Mouse (Mus musculus): ENCODE results near the gene Mapk10. TPM values are rescaled to one million over a fixed set of nuclear protein-coding genes. Genes with fewer than 3 reads are reported as not detected.

Gene Mapk10
- polyA plus RNA-seq, 1 experiment from 2014 or later: 2.2 TPM

DNA sequence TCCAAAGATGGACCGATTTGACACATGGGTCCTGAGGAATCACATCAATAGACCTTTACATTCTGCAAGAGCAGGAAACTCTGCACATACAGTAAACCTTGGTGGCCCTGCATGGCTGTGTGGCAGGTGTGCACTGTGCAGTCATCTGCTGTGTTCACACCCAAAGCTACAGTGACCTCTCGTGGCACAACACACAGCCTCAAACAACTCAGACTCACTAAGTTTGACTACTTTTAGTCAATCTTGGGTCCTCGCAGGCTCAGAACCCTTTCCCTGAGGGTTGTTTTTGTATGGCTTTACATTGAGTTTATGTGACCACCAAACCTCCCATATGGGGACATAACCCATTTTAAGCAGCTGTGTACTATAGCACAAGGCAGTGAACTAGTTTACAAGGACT is 47.1 kb downstream of the Mapk10 start:
- 87% methylated on average over 3 of the region's 3 CpGs for WGBS
- Histone ChIP-seq H3K9ac (ENCODE audit: low read length) (no peak overlapping the region), H3K4me2 (replicated peaks; ENCODE audit: low read depth) (no peak overlapping the region), H3K27ac (replicated peaks) (no peak overlapping the region), H3K4me3 (ENCODE audit: low read depth, low read length) (no peak overlapping the region), H3K4me1 (replicated peaks; ENCODE audit: control insufficient read depth, insufficient read depth) (no peaks in the 10 kb centered on the region), H3K9me3 (ENCODE audit: control insufficient read depth, low read length) (no peaks in the 10 kb centered on the region), H3K36me3 (ENCODE audit: control insufficient read depth, insufficient read depth, low read length) (no peaks in the 10 kb centered on the region), H3K27me3 (ENCODE audit: control insufficient read depth, insufficient read depth, low read length) (no peaks in the 10 kb centered on the region)
- TF ChIP-seq EP300 (optimal IDR thresholded peaks at IDR 0.05) (no peak), CTCF (IDR thresholded peaks at IDR 0.05; ENCODE audit: low read depth) (peak; percentile 42)
- ATAC-seq (ENCODE audit: low FRiP score, low TSS enrichment): no peak
- no peak for DNase-seq (ENCODE audit: low spot score)

DNA sequence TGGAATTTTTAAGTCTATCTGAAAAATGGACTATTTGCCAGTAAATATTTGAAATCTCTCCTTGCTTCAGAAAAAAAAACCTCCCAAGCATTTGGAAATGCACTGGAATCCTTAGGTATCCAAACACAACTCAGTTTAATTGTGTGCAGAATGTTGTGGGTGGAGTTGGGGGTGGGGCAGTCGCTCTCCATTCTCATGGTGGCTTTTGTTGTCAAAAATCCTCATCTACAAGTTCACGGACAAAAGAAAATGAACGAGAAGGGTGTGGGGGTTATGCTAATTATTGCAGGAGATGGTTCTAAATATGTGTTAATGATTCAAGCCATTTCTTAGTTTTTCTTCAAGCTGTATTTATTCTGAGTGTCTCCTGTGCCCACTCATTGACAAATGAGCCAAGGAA is 49.6 kb downstream of the Mapk10 start:
- H3K27me3 ChIP-seq (ENCODE audit: control insufficient read depth, insufficient read depth, low read length): no peaks in the 10 kb centered on the region
- TF ChIP-seq EP300 (optimal IDR thresholded peaks at IDR 0.05) (no peak), CTCF (IDR thresholded peaks at IDR 0.05; ENCODE audit: low read depth) (no peak)
- WGBS: 49% methylated on average over 3 of the region's 3 CpGs
- no peaks in the 10 kb centered on the region for H3K36me3 ChIP-seq (ENCODE audit: control insufficient read depth, insufficient read depth, low read length)
- H3K4me1 ChIP-seq (replicated peaks; ENCODE audit: control insufficient read depth, insufficient read depth): no peaks in the 10 kb centered on the region
- ATAC-seq (ENCODE audit: low FRiP score, low TSS enrichment) (no peak), DNase-seq (ENCODE audit: low spot score) (no peak)
- H3K9ac ChIP-seq (ENCODE audit: low read length): no peak overlapping the region
- H3K4me2 ChIP-seq (replicated peaks; ENCODE audit: low read depth): no peak overlapping the region
- no peaks in the 10 kb centered on the region for H3K9me3 ChIP-seq (ENCODE audit: control insufficient read depth, low read length)
- no peak overlapping the region for H3K27ac ChIP-seq (replicated peaks)
- no peak overlapping the region for H3K4me3 ChIP-seq (ENCODE audit: low read depth, low read length)

DNA sequence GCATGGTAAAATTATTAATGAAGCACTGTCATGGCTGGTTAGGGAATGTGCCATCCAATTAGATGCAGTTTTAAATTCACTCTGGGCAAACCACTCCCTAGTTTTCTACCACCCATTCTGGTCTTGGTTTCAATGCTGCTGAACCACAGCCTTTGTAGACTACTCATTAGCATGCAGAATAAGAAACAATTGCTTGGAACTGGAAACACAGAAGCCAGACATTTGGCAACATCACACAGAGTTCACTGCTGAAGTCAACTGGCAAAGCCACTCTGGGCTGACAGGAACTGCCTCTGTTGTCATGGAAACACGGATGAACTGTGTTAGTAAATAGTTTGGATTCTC is 50.0 kb downstream of the Mapk10 start:
- Histone ChIP-seq H3K4me1 (replicated peaks; ENCODE audit: control insufficient read depth, insufficient read depth) (no peaks in the 10 kb centered on the region), H3K9ac (ENCODE audit: low read length) (no peak overlapping the region), H3K27ac (replicated peaks) (no peak overlapping the region), H3K27me3 (ENCODE audit: control insufficient read depth, insufficient read depth, low read length) (no peaks in the 10 kb centered on the region), H3K4me3 (ENCODE audit: low read depth, low read length) (no peak overlapping the region), H3K4me2 (replicated peaks; ENCODE audit: low read depth) (no peak overlapping the region), H3K9me3 (ENCODE audit: control insufficient read depth, low read length) (no peaks in the 10 kb centered on the region), H3K36me3 (ENCODE audit: control insufficient read depth, insufficient read depth, low read length) (no peaks in the 10 kb centered on the region)
- DNase-seq (ENCODE audit: low spot score) (no peak), ATAC-seq (ENCODE audit: low FRiP score, low TSS enrichment) (no peak)
- TF ChIP-seq EP300 (optimal IDR thresholded peaks at IDR 0.05): no peak
- no peak for TF ChIP-seq CTCF (IDR thresholded peaks at IDR 0.05; ENCODE audit: low read depth)
- WGBS: 19% methylated on average over 1 of the region's 1 CpGs

DNA sequence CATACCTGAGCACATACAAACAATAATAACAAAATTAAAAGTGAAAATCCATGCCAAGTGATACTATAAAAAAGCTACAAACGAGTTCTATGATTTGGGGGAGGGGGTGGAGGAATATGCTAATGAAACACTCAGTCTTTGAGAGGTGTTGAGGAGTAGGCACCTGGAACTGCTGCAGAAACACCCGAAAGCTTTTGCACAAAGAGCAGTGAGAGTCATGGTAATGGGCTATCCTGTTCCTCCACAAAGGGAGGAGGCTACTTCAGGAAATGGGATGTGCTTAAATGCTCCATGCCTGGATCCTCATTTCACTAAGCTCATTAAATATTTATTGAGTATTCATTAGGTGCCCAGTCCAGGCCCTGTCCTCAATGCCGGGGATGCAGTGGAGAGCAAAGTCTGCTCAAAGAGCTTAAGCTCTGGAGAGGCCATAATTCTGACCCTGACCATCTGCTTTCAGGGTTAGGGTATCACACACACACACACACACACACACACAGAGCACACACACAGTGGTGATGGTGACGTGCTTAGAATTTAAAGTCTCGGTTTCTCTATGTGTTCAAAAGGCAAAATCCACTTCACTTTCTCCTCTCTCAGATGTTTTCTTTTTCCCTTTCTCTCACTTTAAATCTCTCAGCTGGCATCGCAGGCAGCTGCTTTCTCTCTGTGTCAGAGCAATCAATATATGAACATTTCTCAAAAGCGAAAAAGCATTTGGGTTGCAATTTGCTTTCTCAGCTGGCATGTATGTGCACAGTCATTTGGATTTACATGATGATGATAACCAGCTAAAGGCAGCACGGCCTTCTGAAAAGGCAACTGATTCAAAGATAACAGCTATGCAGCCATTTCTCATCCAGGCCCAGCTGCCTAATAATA is 50.6 kb downstream of the Mapk10 start:
- H3K4me1 ChIP-seq (replicated peaks; ENCODE audit: control insufficient read depth, insufficient read depth): no peaks in the 10 kb centered on the region
- no peaks in the 10 kb centered on the region for H3K36me3 ChIP-seq (ENCODE audit: control insufficient read depth, insufficient read depth, low read length)
- no peak overlapping the region for H3K9ac ChIP-seq (ENCODE audit: low read length)
- no peak overlapping the region for H3K4me2 ChIP-seq (replicated peaks; ENCODE audit: low read depth)
- no peak for ATAC-seq (ENCODE audit: low FRiP score, low TSS enrichment)
- WGBS: 54% methylated on average over 8 of the region's 8 CpGs
- H3K4me3 ChIP-seq (ENCODE audit: low read depth, low read length): no peak overlapping the region
- no peak for TF ChIP-seq EP300 (optimal IDR thresholded peaks at IDR 0.05)
- no peak for TF ChIP-seq CTCF (IDR thresholded peaks at IDR 0.05; ENCODE audit: low read depth)
- no peak for DNase-seq (ENCODE audit: low spot score)
- H3K27ac ChIP-seq (replicated peaks): no peak overlapping the region
- H3K9me3 ChIP-seq (ENCODE audit: control insufficient read depth, low read length): no peaks in the 10 kb centered on the region
- H3K27me3 ChIP-seq (ENCODE audit: control insufficient read depth, insufficient read depth, low read length): no peaks in the 10 kb centered on the region

DNA sequence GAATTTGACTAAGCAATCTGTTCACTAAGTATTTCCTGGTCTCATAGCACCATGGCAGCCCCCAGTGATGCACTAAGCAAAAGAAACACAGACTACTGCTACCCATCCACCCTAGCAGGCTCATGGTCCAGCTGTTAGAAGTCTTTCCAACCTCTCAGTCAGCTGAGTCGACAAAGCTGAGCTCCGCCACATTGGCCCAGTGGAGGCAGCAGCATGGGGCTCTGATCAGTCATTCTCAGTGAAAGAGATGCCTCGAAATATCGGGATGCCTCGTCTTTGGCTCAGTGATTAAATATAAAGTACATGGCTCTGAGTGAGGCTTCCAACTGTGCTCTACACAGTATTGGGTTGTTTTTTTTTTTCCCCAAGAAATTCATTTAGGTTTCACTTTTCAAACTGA is 70.2 kb downstream of the Mapk10 start:
- no peaks in the 10 kb centered on the region for H3K36me3 ChIP-seq (ENCODE audit: control insufficient read depth, insufficient read depth, low read length)
- H3K4me1 ChIP-seq (replicated peaks; ENCODE audit: control insufficient read depth, insufficient read depth): no peaks in the 10 kb centered on the region
- H3K27me3 ChIP-seq (ENCODE audit: control insufficient read depth, insufficient read depth, low read length): no peaks in the 10 kb centered on the region
- H3K4me2 ChIP-seq (replicated peaks; ENCODE audit: low read depth): no peak overlapping the region
- H3K9ac ChIP-seq (ENCODE audit: low read length): no peak overlapping the region
- H3K9me3 ChIP-seq (ENCODE audit: control insufficient read depth, low read length): no peaks in the 10 kb centered on the region
- ATAC-seq (ENCODE audit: low FRiP score, low TSS enrichment) (no peak), DNase-seq (ENCODE audit: low spot score) (no peak)
- no peak overlapping the region for H3K27ac ChIP-seq (replicated peaks)
- TF ChIP-seq CTCF (IDR thresholded peaks at IDR 0.05; ENCODE audit: low read depth) (no peak), EP300 (optimal IDR thresholded peaks at IDR 0.05) (no peak)
- no peak overlapping the region for H3K4me3 ChIP-seq (ENCODE audit: low read depth, low read length)
- 83% methylated on average over 5 of the region's 5 CpGs for WGBS

DNA sequence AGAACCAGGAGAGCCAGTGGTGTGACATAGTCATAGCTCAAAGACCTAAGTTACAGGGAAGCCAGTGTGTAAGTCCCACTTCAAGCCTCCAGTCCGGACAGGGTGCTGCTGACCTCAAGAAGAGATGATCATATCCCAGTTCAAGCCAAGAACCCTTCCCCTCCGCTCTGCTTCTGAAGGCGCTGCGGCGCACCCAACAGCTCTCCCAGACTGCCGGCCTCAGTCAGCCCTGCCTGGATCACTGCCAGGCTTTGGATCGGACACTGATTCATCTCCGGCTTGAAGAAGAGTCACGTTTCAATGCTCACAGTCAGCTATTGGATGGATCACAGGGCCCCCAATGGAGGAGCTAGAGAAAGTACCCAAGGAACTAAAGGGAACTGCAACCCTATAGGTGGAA is 76.3 kb downstream of the Mapk10 start:
- DNase-seq (ENCODE audit: low spot score): no peak
- TF ChIP-seq EP300 (optimal IDR thresholded peaks at IDR 0.05): no peak
- ATAC-seq (ENCODE audit: low FRiP score, low TSS enrichment): no peak
- Histone ChIP-seq H3K9ac (ENCODE audit: low read length) (no peak overlapping the region), H3K27me3 (ENCODE audit: control insufficient read depth, insufficient read depth, low read length) (no peaks in the 10 kb centered on the region), H3K27ac (replicated peaks) (no peak overlapping the region), H3K4me1 (replicated peaks; ENCODE audit: control insufficient read depth, insufficient read depth) (no peaks in the 10 kb centered on the region), H3K36me3 (ENCODE audit: control insufficient read depth, insufficient read depth, low read length) (no peaks in the 10 kb centered on the region), H3K4me2 (replicated peaks; ENCODE audit: low read depth) (no peak overlapping the region), H3K9me3 (ENCODE audit: control insufficient read depth, low read length) (no peaks in the 10 kb centered on the region), H3K4me3 (ENCODE audit: low read depth, low read length) (no peak overlapping the region)
- 68% methylated on average over 9 of the region's 9 CpGs for WGBS

Measured in stomach, postnatal 0 days (tissue).